Mouse (Mus musculus) MEL (cell line): Measurements from ENCODE around the gene Parm1.

Source experiments
- CTCF ChIP-seq, 3 experiments: IDR thresholded peaks in 2 of 3; conservative IDR thresholded peaks in 1 of 3; 2 replicates each; pipeline ENCODE4 v1.5.1; 2011 to 2012; ENCODE audit warnings: low read length in 3 of 3, low read depth in 2 of 3, mild to moderate bottlenecking in 2 of 3, improper control_type of control experiment in 1 of 3, inconsistent platforms in 1 of 3, mixed read lengths in 1 of 3, moderate library complexity in 1 of 3; ENCODE audit not compliant: control insufficient read depth in 1 of 3, insufficient read depth in 1 of 3, poor library complexity in 1 of 3, severe bottlenecking in 1 of 3
- E2F4 ChIP-seq: IDR thresholded peaks from 2 replicates; pipeline ENCODE4 v1.6.1; 2011; ENCODE audit warnings: low read depth, low read length, improper control_type of control experiment, borderline replicate concordance
- MAZ ChIP-seq: IDR thresholded peaks from 2 replicates; pipeline ENCODE4 v1.6.1; 2012; ENCODE audit warnings: low read depth, mild to moderate bottlenecking, inconsistent platforms, low read length, improper control_type of control experiment
- POLR2AphosphoS5 ChIP-seq: IDR thresholded peaks from 2 replicates; pipeline ENCODE4 v1.6.1; 2012; ENCODE audit warnings: low read depth, borderline replicate concordance, mild to moderate bottlenecking, inconsistent platforms, low read length, moderate library complexity, mixed read lengths
- SMC3 ChIP-seq: IDR thresholded peaks from 2 replicates; pipeline ENCODE4 v1.6.1; 2011; ENCODE audit warnings: low read depth, low read length, improper control_type of control experiment
- ZNF384 ChIP-seq: IDR thresholded peaks from 2 replicates; pipeline ENCODE4 v1.6.1; 2012; ENCODE audit warnings: low read depth, mild to moderate bottlenecking, inconsistent platforms, low read length, improper control_type of control experiment

- no peak for TF ChIP-seq CTCF (IDR thresholded peaks at IDR 0.05 in 2 of 3, conservative IDR thresholded peaks at IDR 0.05 in 1 of 3; ENCODE audit: control insufficient read depth in 1 of 3, insufficient read depth in 1 of 3, low read depth in 2 of 3, low read length in 3 of 3, poor library complexity in 1 of 3, severe bottlenecking in 1 of 3)
- no peak for TF ChIP-seq ZNF384
- TF ChIP-seq MAZ = no peak
- TF ChIP-seq SMC3 = no peak
- no peak for TF ChIP-seq POLR2AphosphoS5
- TF ChIP-seq E2F4 = no peak
Observed at GRCm38 (mm10) chr5:91494456-91494855, 23.0 kb upstream of the Parm1 start.
